Mouse (Mus musculus) heart, embryonic 16.5 days (tissue): ENCODE measurements at regions not wholly inside any gene's neighbourhood (a gene's known extent, or its start where the extent isn't known, plus 50 kb on each side); places are given as distances from the start of the nearest gene placed in this dataset.

Experiments
- ATAC-seq: fragments of 200-750 bp; cut with Nextera tagmentation; replicated peaks from 2 replicates; pipeline ENCODE4 v1.8.0; 2017; ENCODE audit warnings: moderate number of reproducible peaks; ENCODE audit not compliant: insufficient read depth, low FRiP score; ENCODE audit errors: extremely low read depth
- H3K27ac ChIP-seq: fragments of 300-500 bp; sonication (generic); 2 replicates; pipeline ENCODE4 v1.5.1; 2014; ENCODE audit warnings: mild to moderate bottlenecking, low read length, control low read depth, moderate library complexity
- H3K27me3 ChIP-seq: fragments of 300-500 bp; sonication (generic); 2 replicates; pipeline ENCODE4 v1.6.1; 2014; ENCODE audit warnings: low read length, mixed read lengths; ENCODE audit not compliant: control insufficient read depth, insufficient read depth
- H3K36me3 ChIP-seq: fragments of 300-500 bp; sonication (generic); 2 replicates; pipeline ENCODE4 v1.6.1; 2014; ENCODE audit not compliant: control insufficient read depth, insufficient read depth
- H3K4me1 ChIP-seq: fragments of 300-500 bp; sonication (generic); 2 replicates; pipeline ENCODE4 v1.6.1; 2014; ENCODE audit warnings: low read length, mixed read lengths; ENCODE audit not compliant: control insufficient read depth, insufficient read depth
- H3K4me2 ChIP-seq: fragments of 300-500 bp; sonication (generic); 2 replicates; pipeline ENCODE4 v1.6.1; 2014; ENCODE audit warnings: low read depth, mild to moderate bottlenecking, control low read depth, low read length
- H3K4me3 ChIP-seq: fragments of 300-500 bp; sonication (generic); 2 replicates; pipeline ENCODE4 v1.5.1; 2014; ENCODE audit warnings: mild to moderate bottlenecking, control low read depth, low read length
- H3K9ac ChIP-seq: fragments of 300-500 bp; sonication (generic); 2 replicates; pipeline ENCODE4 v1.6.1; 2014; ENCODE audit warnings: low read length, control low read depth
- H3K9me3 ChIP-seq: fragments of 300-500 bp; sonication (generic); replicated peaks from 2 replicates; pipeline ENCODE4 v1.6.1; 2016; ENCODE audit warnings: low read length; ENCODE audit not compliant: control insufficient read depth
- WGBS: fragments of 180-500 bp; shearing (Covaris S2); extraction: QIAGEN DNeasy Blood & Tissue Kit; methylation state at CpG from one replicate; pipeline ENCODE4 v1.1.7; 2014; 5-methylcytosine and 5-hydroxymethylcytosine counted together

DNA sequence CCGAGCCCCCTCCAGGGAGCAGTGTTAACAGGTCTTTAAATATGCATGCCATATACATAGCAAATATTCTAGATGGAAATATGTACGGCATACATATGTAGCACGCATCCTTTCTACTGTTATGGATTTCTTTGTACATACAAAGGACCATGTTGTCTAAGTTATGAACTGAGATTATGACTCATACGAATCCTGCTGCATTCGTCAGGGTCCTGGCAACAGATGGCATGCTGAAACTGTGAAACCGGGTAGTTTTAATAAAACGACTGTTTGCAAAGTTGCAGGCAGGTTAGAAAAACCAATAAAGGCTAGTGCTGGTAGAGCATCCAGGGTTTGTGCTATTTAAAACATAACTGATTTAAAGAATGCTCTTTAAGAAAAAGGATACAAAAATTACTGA, 88.8 kb upstream of the Tlk1 start:
- Histone ChIP-seq H3K9me3 (peaks cover 3% of the 10 kb centered on the region; the same call in 1 of the 2 replicates), H3K4me1 (peaks cover 1% of the 10 kb centered on the region; the same call in 1 of the 2 replicates), H3K9ac (no peak overlapping the region), H3K4me2 (no peak overlapping the region), H3K27ac (no peak overlapping the region), H3K36me3 (no peaks in the 10 kb centered on the region), H3K4me3 (no peak overlapping the region), H3K27me3 (no peaks in the 10 kb centered on the region)
- no peak for ATAC-seq
- 85% methylated on average over 7 of the region's 7 CpGs for WGBS

DNA sequence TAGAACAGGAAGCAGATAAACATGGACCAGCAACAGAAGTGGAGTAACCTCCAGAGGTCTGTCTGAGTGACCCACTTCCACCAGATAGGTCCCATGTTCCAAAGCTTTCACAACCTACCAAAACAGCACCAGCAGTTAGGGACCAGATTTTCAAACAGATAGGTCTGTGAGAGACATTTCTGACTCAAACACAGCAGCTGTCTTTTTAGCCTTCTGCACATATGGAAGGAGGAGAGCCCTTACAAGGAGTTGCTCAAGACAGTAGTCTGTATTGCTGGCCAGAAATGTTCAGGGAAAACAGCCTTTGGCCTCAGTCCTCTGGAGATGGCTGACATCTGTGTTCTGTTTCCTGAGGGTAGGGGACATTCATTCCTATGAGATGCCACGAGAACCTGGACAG, 83.9 kb upstream of the Tlk1 start:
- no peak overlapping the region for H3K4me3 ChIP-seq
- H3K27me3 ChIP-seq, result no peaks in the 10 kb centered on the region
- H3K36me3 ChIP-seq, result no peaks in the 10 kb centered on the region
- H3K9me3 ChIP-seq, result peaks cover 3% of the 10 kb centered on the region; the same call in 1 of the 2 replicates
- no peak overlapping the region for H3K9ac ChIP-seq
- H3K4me2 ChIP-seq, result no peak overlapping the region
- H3K27ac ChIP-seq, result 0 out of 2 replicates have a peak overlapping the region, but pooled peaks have one; percentile 11
- 56% methylated on average over 1 of the region's 1 CpGs for WGBS
- ATAC-seq, result no peak
- peaks cover 13% of the 10 kb centered on the region for H3K4me1 ChIP-seq

DNA sequence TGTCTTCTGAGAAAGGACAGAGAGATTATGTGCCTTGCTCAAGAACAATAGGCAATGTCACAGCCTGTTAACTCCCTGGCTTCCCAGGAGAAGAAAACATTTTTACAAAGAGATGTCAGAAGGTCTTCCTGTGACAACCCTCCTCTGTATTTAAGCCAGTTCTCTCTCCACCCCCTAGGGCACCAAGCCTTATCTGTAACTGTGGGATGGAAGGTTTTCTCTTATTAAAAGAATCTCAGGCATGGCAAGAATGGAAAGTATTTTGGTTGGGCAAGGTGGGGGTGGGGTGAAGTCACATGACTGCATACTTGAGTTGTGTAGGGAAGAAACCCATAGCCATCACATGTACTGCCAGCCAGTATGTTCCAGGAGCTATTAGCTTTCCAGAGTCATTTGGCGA, 83.1 kb upstream of the Tlk1 start:
- WGBS, result 65% methylated on average over 1 of the region's 1 CpGs
- Histone ChIP-seq H3K36me3 (no peaks in the 10 kb centered on the region), H3K4me3 (no peak overlapping the region), H3K9me3 (peaks cover 3% of the 10 kb centered on the region; the same call in 1 of the 2 replicates), H3K4me2 (peak overlapping the region; percentile 32), H3K27me3 (no peaks in the 10 kb centered on the region), H3K27ac (peak overlapping the region; percentile 87), H3K4me1 (peaks cover 13% of the 10 kb centered on the region), H3K9ac (peak overlapping the region; percentile 28)
- ATAC-seq, result peak; percentile 84

DNA sequence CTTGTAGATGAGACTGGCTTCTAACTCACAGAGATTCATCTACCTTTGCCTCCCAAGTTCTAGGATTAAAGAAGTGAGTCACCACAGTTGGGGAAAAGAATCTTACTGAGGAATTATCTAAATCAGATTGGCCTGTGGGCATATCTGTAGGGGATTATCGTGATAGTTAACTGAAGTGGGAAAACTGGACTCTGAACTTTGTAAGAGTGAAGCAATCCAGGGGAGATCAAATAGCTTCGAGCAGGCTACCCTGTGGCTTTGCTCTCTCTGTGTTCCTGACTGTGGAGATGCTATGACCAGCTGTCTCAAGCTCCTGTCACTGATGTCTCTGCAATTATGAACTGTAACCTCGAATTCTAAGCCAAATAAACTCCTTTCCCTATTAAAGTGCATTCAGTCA, 80.7 kb upstream of the Tlk1 start:
- Histone ChIP-seq H3K4me2 (no peak overlapping the region), H3K9me3 (peaks cover 3% of the 10 kb centered on the region; the same call in 1 of the 2 replicates), H3K27ac (no peak overlapping the region), H3K4me3 (no peak overlapping the region), H3K36me3 (no peaks in the 10 kb centered on the region), H3K9ac (no peak overlapping the region), H3K4me1 (peaks cover 21% of the 10 kb centered on the region), H3K27me3 (no peaks in the 10 kb centered on the region)
- WGBS, result 61% methylated on average over 3 of the region's 3 CpGs
- no peak for ATAC-seq

DNA sequence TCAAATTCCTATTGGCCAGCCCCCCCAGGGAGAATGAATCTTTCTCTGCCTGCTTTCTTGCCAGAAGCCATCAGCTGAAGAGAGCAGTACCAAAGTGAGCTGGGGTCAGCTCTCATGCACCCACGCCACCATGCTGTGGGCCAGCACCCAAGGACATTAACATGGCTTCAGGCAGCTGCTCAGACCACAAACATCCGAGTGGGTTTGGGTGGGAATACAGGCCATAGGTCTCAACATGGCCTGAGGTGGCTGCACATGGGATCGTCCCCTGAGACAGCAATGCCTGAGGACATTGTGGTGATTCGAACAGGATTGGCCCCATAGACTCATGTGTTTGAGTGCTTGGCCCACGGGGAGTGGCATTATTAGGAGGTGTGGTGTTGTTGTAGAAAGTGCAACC, 78.9 kb upstream of the Tlk1 start:
- no peaks in the 10 kb centered on the region for H3K27me3 ChIP-seq
- H3K4me3 ChIP-seq, result no peak overlapping the region
- H3K9me3 ChIP-seq, result no peaks in the 10 kb centered on the region
- whole genome bisulfite sequencing, result 87% methylated on average over 5 of the region's 5 CpGs
- H3K27ac ChIP-seq, result no peak overlapping the region
- H3K4me1 ChIP-seq, result peaks cover 23% of the 10 kb centered on the region
- no peak overlapping the region for H3K9ac ChIP-seq
- no peak for ATAC-seq
- no peaks in the 10 kb centered on the region for H3K36me3 ChIP-seq
- no peak overlapping the region for H3K4me2 ChIP-seq

DNA sequence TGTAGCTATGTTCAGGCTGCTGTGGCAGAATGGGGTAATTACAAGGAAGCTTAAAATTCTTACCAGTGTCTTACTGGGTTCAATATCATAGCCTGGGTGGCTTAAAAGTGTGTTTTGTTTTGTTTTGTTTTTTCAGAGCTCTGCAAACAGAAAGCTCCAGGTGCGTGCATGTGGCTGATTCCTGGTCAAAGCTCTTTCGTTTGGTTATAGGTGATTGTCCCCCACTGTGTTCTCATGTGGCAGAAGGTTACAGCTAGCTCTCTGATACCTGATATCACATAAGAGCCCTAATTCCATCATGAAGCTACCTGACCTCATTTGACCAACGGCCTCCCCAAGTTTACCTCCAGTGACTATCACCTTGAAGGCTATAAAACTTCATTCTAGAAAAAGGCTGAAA, 76.7 kb upstream of the Tlk1 start:
- WGBS, result 76% methylated on average over 3 of the region's 3 CpGs

DNA sequence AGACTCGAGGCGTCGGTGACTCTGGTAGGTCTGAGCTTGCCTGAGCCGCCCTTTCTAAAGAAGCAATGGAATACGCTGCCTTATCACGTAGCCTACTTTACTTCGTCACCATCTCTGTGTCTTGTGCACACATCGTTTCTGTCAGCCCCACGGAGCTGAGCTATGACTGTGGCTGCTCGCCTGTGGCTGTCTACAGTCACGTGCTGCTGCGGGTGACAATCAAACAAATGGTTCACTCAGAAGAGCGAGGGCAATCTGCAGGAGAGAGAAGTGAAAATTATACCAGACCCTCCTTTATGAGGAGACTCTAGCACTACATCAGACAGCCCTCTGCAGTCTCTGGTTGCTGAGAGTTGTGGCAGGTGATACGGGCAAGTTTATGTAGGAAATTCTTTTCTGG, 76.0 kb upstream of the Tlk1 start:
- H3K9ac ChIP-seq, result 0 out of 2 replicates have a peak overlapping the region, but pooled peaks have one; percentile 3
- no peaks in the 10 kb centered on the region for H3K27me3 ChIP-seq
- peaks cover 10% of the 10 kb centered on the region; the same call in 1 of the 2 replicates for H3K4me1 ChIP-seq
- peak overlapping the region; percentile 36 for H3K4me3 ChIP-seq
- H3K27ac ChIP-seq, result peak overlapping the region; percentile 37
- no peaks in the 10 kb centered on the region for H3K9me3 ChIP-seq
- 19% methylated on average over 14 of the region's 14 CpGs for WGBS
- peak overlapping the region; percentile 45 for H3K4me2 ChIP-seq
- peak; percentile 76 for ATAC-seq
- no peaks in the 10 kb centered on the region for H3K36me3 ChIP-seq

More for the DNA sequence above, 76.7 kb upstream of the Tlk1 start:
- ATAC-seq, result no peak
- Histone ChIP-seq H3K9ac (no peak overlapping the region), H3K4me1 (peaks cover 10% of the 10 kb centered on the region; the same call in 1 of the 2 replicates), H3K4me2 (no peak overlapping the region), H3K36me3 (no peaks in the 10 kb centered on the region), H3K9me3 (no peaks in the 10 kb centered on the region), H3K27me3 (no peaks in the 10 kb centered on the region), H3K27ac (peak overlapping the region; percentile 37), H3K4me3 (no peak overlapping the region)

DNA sequence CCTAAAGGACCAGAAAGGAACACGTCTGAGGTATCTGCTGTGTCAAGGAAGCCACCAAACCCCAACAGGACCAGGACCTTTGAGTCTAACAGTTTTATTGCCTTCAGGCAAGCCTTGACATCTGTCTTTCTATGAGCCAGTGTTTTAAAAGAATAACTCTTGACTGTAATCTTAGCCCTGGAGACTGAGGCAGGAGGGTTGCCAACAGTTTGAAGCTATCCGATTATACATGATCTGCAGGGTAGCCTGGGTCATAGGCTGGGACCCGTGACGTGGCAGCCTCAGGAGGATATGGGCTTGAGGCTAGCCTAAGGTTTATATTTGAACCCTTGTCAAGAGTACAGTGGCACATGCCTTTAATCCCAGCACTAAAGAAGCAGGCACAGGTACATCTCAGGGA, 73.5 kb upstream of the Tlk1 start:
- Histone ChIP-seq H3K27me3 (no peaks in the 10 kb centered on the region), H3K4me1 (peaks cover 10% of the 10 kb centered on the region; the same call in 1 of the 2 replicates), H3K9ac (no peak overlapping the region), H3K36me3 (no peaks in the 10 kb centered on the region), H3K9me3 (no peaks in the 10 kb centered on the region), H3K4me2 (no peak overlapping the region), H3K27ac (no peak overlapping the region), H3K4me3 (no peak overlapping the region)
- WGBS, result 87% methylated on average over 4 of the region's 4 CpGs
- no peak for ATAC-seq

DNA sequence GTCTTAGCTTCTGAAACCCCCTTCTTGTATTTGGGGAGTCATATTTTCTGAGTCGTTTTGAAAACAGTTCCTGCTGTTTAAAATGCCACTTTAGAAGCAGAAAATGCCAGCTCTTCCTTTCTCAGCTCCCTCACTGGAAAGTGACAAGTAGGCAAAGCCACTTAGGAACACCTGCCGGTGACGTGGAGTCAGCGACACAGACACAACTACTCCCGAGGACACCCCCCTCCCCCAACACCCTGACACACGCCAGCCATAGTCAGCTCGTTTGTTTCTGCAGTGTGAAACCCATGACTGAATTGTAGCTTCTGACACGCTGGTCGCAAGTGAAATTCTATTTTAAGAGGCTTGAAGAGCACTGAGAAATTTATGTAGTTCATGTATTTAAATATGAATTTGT, 72.9 kb upstream of the Tlk1 start:
- 43% methylated on average over 9 of the region's 9 CpGs for WGBS
- Histone ChIP-seq H3K9me3 (no peaks in the 10 kb centered on the region), H3K4me1 (peaks cover 10% of the 10 kb centered on the region; the same call in 1 of the 2 replicates), H3K9ac (no peak overlapping the region), H3K27me3 (no peaks in the 10 kb centered on the region), H3K27ac (no peak overlapping the region), H3K4me3 (no peak overlapping the region), H3K4me2 (peak overlapping the region; percentile 8; the same call in 1 of the 2 replicates), H3K36me3 (no peaks in the 10 kb centered on the region)
- no peak for ATAC-seq
